Mouse (Mus musculus): Measurements from ENCODE around the gene Tead4. TPM values are rescaled to one million over a fixed set of nuclear protein-coding genes. Genes with fewer than 3 reads are reported as not detected.
"Not testable (repeated sequence)": the region's sequence is repeated elsewhere in the genome, so short reads cannot be mapped to it uniquely, and the experiment has no call there.

The Tead4 gene
- polyA plus RNA-seq, 1 experiment: 9.1 TPM

DNA sequence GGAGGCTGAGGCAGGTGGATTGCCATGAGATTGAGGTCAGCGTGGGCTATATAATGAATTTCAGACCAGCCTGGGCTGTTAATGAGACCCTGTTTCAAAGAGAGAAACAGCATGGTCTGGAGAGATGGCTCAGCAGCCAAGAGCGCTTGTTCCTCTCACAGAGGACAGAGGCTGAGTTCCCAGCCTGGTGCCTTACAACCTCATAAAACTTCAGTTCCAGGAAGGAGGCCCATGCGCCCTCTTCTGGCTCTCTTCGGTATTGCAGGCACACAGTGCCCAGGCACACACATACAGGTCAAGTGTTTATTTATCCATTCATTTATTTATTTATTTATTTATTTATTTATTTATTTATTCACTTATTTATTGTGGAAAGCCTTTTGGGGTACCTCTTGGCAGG is 7.7 kb upstream of the Tead4 start:
- Histone ChIP-seq H3K27me3 (ENCODE audit: control insufficient read depth, insufficient read depth, insufficient read length) (no peaks in the 10 kb centered on the region), H3K79me3 (ENCODE audit: low read depth) (no peaks in the 10 kb centered on the region), H3K4me3 (ENCODE audit: insufficient read depth, poor library complexity, severe bottlenecking) (no peak overlapping the region), H3ac (ENCODE audit: control insufficient read depth, insufficient read length, low read depth) (no peak overlapping the region), H3K36me3 (ENCODE audit: control insufficient read depth, insufficient read depth) (no peaks in the 10 kb centered on the region), H3K79me2 (ENCODE audit: control insufficient read depth, insufficient read depth) (no peaks in the 10 kb centered on the region)
- TF ChIP-seq MYOG (IDR thresholded peaks at IDR 0.05; ENCODE audit: control insufficient read depth, extremely low read depth, insufficient read length) (no peak), MAX (IDR thresholded peaks at IDR 0.05) (no peak), MYOD1 (IDR thresholded peaks at IDR 0.05; ENCODE audit: control insufficient read depth, insufficient read length, low read depth) (no peak), CTCF (IDR thresholded peaks at IDR 0.05; ENCODE audit: control insufficient read depth, insufficient read depth, insufficient read length) (peak; percentile 48), USF1 (IDR thresholded peaks at IDR 0.05; ENCODE audit: low read depth) (no peak)

DNA sequence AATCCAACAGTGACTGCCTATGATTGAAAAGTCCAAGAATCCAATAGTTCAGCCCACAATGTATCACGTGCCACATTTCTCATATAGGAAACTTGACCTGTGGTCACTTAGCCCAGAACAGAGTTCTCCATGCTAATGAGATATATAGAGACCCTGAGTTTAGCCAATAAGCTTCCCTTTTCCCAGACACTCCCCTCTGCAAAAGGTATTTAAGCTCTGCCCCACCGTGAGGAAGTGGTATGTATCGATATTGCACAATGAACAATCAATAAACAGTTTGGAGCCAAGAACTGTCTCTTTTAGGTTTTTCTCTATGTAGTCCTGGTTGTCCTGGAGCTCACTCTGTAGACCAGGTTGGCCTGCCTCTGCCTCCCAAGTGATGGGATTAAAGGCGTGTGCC is 4.2 kb upstream of the Tead4 start:
- TF ChIP-seq USF1 (IDR thresholded peaks at IDR 0.05; ENCODE audit: low read depth): no peak
- no peak for TF ChIP-seq FOSL1 (IDR thresholded peaks at IDR 0.05; ENCODE audit: insufficient read depth, low read length, poor library complexity, severe bottlenecking)
- TF ChIP-seq CEBPB (IDR thresholded peaks at IDR 0.05; ENCODE audit: low read depth): no peak
- no peak for TF ChIP-seq CTCF (IDR thresholded peaks at IDR 0.05; ENCODE audit: control insufficient read depth, insufficient read depth, insufficient read length)
- no peak for TF ChIP-seq MYOD1 (IDR thresholded peaks at IDR 0.05; ENCODE audit: control insufficient read depth, insufficient read length, low read depth)
- H3K79me2 ChIP-seq (ENCODE audit: control insufficient read depth, insufficient read depth): peaks cover 3% of the 10 kb centered on the region
- no peaks in the 10 kb centered on the region for H3K36me3 ChIP-seq (ENCODE audit: control insufficient read depth, insufficient read depth)
- no peak overlapping the region for H3K4me3 ChIP-seq (ENCODE audit: insufficient read depth, poor library complexity, severe bottlenecking)
- H3K79me3 ChIP-seq (ENCODE audit: low read depth): peaks cover 1% of the 10 kb centered on the region
- no peaks in the 10 kb centered on the region for H3K27me3 ChIP-seq (ENCODE audit: control insufficient read depth, insufficient read depth, insufficient read length)
- no peak overlapping the region for H3ac ChIP-seq (ENCODE audit: control insufficient read depth, insufficient read length, low read depth)

DNA sequence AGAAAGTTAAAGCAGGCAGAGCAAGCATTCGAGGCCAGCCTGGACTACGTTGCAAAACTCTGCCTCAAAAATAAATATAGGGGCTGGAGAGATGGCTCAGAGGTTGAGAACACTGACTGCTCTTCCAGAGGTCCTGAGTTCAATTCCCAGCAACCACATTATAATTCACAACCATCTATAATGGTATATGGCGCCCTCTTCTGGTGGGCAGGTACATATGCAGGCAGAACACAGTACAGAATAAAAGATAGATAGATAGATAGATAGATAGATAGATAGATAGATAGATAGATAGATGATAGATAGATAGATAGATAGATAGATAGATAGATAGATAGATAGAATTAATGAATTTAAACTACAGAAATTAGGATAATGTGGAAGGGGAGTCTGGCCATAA is 2.0 kb upstream of the Tead4 start:
- peaks cover 20% of the 10 kb centered on the region for H3K79me3 ChIP-seq (ENCODE audit: low read depth)
- not testable (repeated sequence) for H3K4me3 ChIP-seq (ENCODE audit: insufficient read depth, poor library complexity, severe bottlenecking); H3K36me3 ChIP-seq (ENCODE audit: control insufficient read depth, insufficient read depth); H3ac ChIP-seq (ENCODE audit: control insufficient read depth, insufficient read length, low read depth); H3K27me3 ChIP-seq (ENCODE audit: control insufficient read depth, insufficient read depth, insufficient read length)
- H3K79me2 ChIP-seq (ENCODE audit: control insufficient read depth, insufficient read depth): peaks cover 25% of the 10 kb centered on the region

DNA sequence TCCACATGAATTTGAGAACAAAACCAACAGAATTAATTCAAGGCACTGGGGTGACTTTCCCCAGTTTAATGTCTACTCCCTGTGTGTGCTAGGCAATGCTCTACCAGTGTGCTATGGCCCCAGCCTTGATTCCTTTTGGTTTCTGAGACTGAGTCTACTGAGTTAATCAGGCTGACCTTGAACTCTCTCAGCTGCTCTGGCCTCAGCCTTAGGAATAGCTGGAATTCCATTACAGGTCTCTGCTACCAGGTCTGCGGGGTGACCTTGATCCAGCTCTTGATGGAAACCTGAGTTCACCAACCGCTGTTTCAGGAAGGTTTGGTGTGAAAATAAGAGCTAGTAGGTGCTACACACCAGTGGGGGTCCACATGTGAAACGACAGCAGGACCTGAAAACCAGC is 1.3 kb upstream of the Tead4 start:
- Histone ChIP-seq H3K4me3 (ENCODE audit: insufficient read depth, poor library complexity, severe bottlenecking) (no peak overlapping the region), H3K79me3 (ENCODE audit: low read depth) (peaks cover 27% of the 10 kb centered on the region)
- TF ChIP-seq CTCF (IDR thresholded peaks at IDR 0.05; ENCODE audit: control insufficient read depth, insufficient read depth, insufficient read length) (no peak), USF1 (IDR thresholded peaks at IDR 0.05; ENCODE audit: low read depth) (no peak), MYOD1 (IDR thresholded peaks at IDR 0.05; ENCODE audit: control insufficient read depth, insufficient read length, low read depth) (no peak), MYOG (IDR thresholded peaks at IDR 0.05; ENCODE audit: control insufficient read depth, extremely low read depth, insufficient read length) (no peak), MAX (IDR thresholded peaks at IDR 0.05) (no peak), FOSL1 (IDR thresholded peaks at IDR 0.05; ENCODE audit: insufficient read depth, low read length, poor library complexity, severe bottlenecking) (no peak), CEBPB (IDR thresholded peaks at IDR 0.05; ENCODE audit: low read depth) (no peak)

DNA sequence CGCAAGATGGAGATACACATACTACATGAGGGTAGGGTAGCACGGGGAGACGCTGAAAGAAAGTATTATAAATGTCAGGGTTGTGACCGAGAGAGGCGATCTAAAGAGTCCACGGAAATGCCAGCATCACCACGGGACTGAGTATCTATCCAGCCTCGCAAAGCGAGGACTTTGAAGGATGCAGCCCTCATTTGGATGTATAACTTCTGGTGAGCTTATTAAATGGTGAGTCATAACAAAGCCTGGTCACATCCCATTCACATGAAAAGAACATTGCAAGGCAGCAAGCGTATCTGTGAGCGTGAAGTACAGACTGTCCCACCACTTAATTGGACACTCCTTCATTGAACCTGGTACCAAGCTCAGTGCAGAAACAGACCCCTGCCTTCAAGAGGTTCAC is 835 bp upstream of the Tead4 start:
- TF ChIP-seq CEBPB (IDR thresholded peaks at IDR 0.05; ENCODE audit: low read depth): no peak
- TF ChIP-seq CTCF (IDR thresholded peaks at IDR 0.05; ENCODE audit: control insufficient read depth, insufficient read depth, insufficient read length): no peak
- TF ChIP-seq MYOD1 (IDR thresholded peaks at IDR 0.05; ENCODE audit: control insufficient read depth, insufficient read length, low read depth): no peak
- no peak for TF ChIP-seq MYOG (IDR thresholded peaks at IDR 0.05; ENCODE audit: control insufficient read depth, extremely low read depth, insufficient read length)
- no peak for TF ChIP-seq USF1 (IDR thresholded peaks at IDR 0.05; ENCODE audit: low read depth)
- TF ChIP-seq MAX (IDR thresholded peaks at IDR 0.05): no peak
- no peak for TF ChIP-seq FOSL1 (IDR thresholded peaks at IDR 0.05; ENCODE audit: insufficient read depth, low read length, poor library complexity, severe bottlenecking)
- Histone ChIP-seq H3K36me3 (ENCODE audit: control insufficient read depth, insufficient read depth) (no peaks in the 10 kb centered on the region), H3K4me3 (ENCODE audit: insufficient read depth, poor library complexity, severe bottlenecking) (no peak overlapping the region), H3ac (ENCODE audit: control insufficient read depth, insufficient read length, low read depth) (no peak overlapping the region), H3K79me3 (ENCODE audit: low read depth) (peaks cover 27% of the 10 kb centered on the region), H3K79me2 (ENCODE audit: control insufficient read depth, insufficient read depth) (peaks cover 37% of the 10 kb centered on the region), H3K27me3 (ENCODE audit: control insufficient read depth, insufficient read depth, insufficient read length) (no peaks in the 10 kb centered on the region)

More for the DNA sequence above, 1.3 kb upstream of the Tead4 start:
- no peaks in the 10 kb centered on the region for H3K27me3 ChIP-seq (ENCODE audit: control insufficient read depth, insufficient read depth, insufficient read length)
- no peak overlapping the region for H3ac ChIP-seq (ENCODE audit: control insufficient read depth, insufficient read length, low read depth)
- H3K36me3 ChIP-seq (ENCODE audit: control insufficient read depth, insufficient read depth): no peaks in the 10 kb centered on the region
- H3K79me2 ChIP-seq (ENCODE audit: control insufficient read depth, insufficient read depth): peaks cover 33% of the 10 kb centered on the region

DNA sequence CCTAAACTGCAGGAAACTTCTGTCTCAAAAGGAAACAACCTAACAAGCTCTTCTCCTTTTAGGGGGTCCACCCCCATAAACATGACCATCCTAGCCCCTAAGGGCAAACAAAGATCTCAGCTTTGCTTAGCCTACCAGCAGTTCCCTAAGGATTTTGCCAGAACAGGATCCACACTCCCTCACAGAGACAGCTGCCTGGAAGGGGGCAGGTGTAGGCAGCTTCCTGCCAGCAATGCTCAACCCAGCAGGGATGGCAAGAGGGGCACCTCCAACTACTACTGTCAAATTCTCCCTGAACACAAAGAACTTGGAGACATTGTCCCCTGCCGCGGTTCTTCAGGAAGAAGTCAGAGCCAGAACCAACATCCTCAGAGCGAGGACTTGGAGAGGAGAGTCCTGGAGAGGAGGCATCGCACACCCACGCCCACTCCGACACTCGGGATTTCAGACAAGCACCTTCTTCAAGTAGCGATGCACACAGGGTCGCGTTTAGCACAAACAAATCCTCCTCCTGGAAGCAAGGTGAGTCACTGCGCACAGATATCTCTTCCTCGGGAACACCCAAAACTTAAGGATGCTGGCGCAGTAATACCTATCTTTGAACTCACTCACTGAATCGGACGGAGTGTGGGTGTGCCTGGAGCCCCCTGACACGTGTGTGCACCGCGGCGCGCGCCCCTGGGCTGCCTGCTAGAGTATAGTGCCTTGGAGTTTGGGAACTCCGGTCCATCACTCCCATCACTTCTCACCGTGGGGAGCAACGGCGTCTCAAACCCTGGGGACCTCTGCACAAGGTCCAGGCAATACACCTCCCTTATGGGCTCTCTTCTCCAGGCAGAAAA is 1.1 kb downstream of the Tead4 start:
- peak; percentile 7 for TF ChIP-seq MYOD1 (IDR thresholded peaks at IDR 0.05; ENCODE audit: control insufficient read depth, insufficient read length, low read depth)
- no peak for TF ChIP-seq CTCF (IDR thresholded peaks at IDR 0.05; ENCODE audit: control insufficient read depth, insufficient read depth, insufficient read length)

More for the DNA sequence above, 1.1 kb downstream of the Tead4 start:
- H3K79me3 ChIP-seq (ENCODE audit: low read depth): peaks cover 42% of the 10 kb centered on the region
- peak overlapping the region; percentile 60 for H3K4me3 ChIP-seq (ENCODE audit: insufficient read depth, poor library complexity, severe bottlenecking)
- peaks cover 56% of the 10 kb centered on the region for H3K79me2 ChIP-seq (ENCODE audit: control insufficient read depth, insufficient read depth)
- H3K27me3 ChIP-seq (ENCODE audit: control insufficient read depth, insufficient read depth, insufficient read length): no peaks in the 10 kb centered on the region
- no peaks in the 10 kb centered on the region for H3K36me3 ChIP-seq (ENCODE audit: control insufficient read depth, insufficient read depth)
- peak overlapping the region; percentile 93 for H3ac ChIP-seq (ENCODE audit: control insufficient read depth, insufficient read length, low read depth)

Data from C2C12 (cell line).